ENCODE assay signal across 8 mouse cellular contexts in the genomic region with DNA sequence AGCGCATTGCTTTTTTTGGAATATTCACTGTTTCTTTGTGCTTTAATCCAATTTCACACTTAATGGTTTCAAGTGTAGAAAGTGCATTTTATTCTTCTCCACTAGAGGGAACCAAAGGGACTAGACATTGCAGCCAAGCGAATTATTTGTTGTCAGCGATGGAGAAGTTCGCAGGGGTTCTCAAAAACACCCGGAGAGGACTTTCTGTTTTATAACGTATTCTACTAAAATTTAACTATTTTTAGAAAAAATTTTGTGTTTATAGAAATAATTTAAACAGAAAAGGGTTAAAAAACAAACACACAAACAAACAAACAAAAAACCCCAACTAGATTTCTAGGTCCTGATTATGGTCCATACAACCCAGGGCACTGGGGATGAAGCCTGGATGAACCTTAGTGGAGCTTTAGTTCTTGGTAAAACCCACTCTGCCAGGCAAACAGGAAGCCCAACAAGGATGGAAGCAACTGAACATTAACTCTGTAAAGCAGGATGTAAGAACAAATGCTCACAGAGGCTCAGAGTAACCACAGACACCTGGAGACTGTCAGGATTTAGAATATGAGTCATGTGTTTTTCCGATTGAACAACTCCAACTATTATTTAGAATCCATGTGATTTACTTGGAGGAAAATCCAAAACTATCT.
A peak's percentile ranks its signal among the peaks of the same experiment; 100 is the strongest.
DNase-seq lines count a peak whose midpoint lies in the region; ATAC-seq lines count a peak whose summit lies in the region.

No protein-coding gene starts in this region.

- 36% methylated on average over 7 of the region's 7 CpGs for WGBS in kidney, embryonic 14.5 days
- 26% methylated on average over 7 of the region's 7 CpGs for WGBS in midbrain, embryonic 15.5 days

- H3K4me3 ChIP-seq in kidney, embryonic 14.5 days (ENCODE audit: low read length), result no peak overlapping the region
- H3K4me3 ChIP-seq in midbrain, embryonic 15.5 days, result peak overlapping the region; percentile 18; the same call in 1 of the 2 replicates

- no peak overlapping the region for H3K27ac ChIP-seq in kidney, embryonic 14.5 days (ENCODE audit: low read depth, low read length)
- H3K27ac ChIP-seq in midbrain, embryonic 15.5 days, result no peak overlapping the region

- no peaks in the 10 kb centered on the region for H3K27me3 ChIP-seq in kidney, embryonic 14.5 days (ENCODE audit: control insufficient read depth, insufficient read depth, low read length)
- H3K27me3 ChIP-seq in midbrain, embryonic 15.5 days (replicated peaks), result no peaks in the 10 kb centered on the region

- H3K36me3 ChIP-seq in kidney, embryonic 14.5 days (ENCODE audit: control insufficient read depth, insufficient read depth, low read length), result no peaks in the 10 kb centered on the region
- no peaks in the 10 kb centered on the region for H3K36me3 ChIP-seq in midbrain, embryonic 15.5 days (replicated peaks)

- H3K9ac ChIP-seq in kidney, embryonic 14.5 days (ENCODE audit: low read depth, low read length), result no peak overlapping the region
- no peak overlapping the region for H3K9ac ChIP-seq in midbrain, embryonic 15.5 days

- ATAC-seq in kidney, embryonic 14.5 days (ENCODE audit: low FRiP score, low TSS enrichment), result no peak
- peak; percentile 75; the same call in 1 of the 2 replicates for ATAC-seq in midbrain, embryonic 15.5 days (replicated peaks)

- peak; percentile 45 for DNase-seq in kidney, adult 9 months
- DNase-seq in MN1 (ENCODE audit: low spot score), result peak; percentile 36
- DNase-seq in embryo, embryonic 11 days, result peak; percentile 68
- no peak for DNase-seq in yolk sac, embryonic 10.5 days (ENCODE audit: low spot score)
- no peak for DNase-seq in frontal cortex, postnatal 10 days (ENCODE audit: low spot score in 2 of 2)
- no peak for DNase-seq in gastrocnemius, postnatal 4 days (ENCODE audit: low spot score in 2 of 2)

- H3K4me2 ChIP-seq in kidney, embryonic 14.5 days (replicated peaks; ENCODE audit: low read depth, low read length), result no peak overlapping the region
- H3K4me2 ChIP-seq in midbrain, embryonic 15.5 days, result peak overlapping the region; percentile 40

- no peaks in the 10 kb centered on the region for H3K9me3 ChIP-seq in kidney, embryonic 14.5 days (ENCODE audit: control insufficient read depth, low read length)
- no peaks in the 10 kb centered on the region for H3K9me3 ChIP-seq in midbrain, embryonic 15.5 days

- H3K4me1 ChIP-seq in kidney, embryonic 14.5 days (ENCODE audit: control insufficient read depth, insufficient read depth, low read length), result no peaks in the 10 kb centered on the region
- H3K4me1 ChIP-seq in midbrain, embryonic 15.5 days, result 0 out of 2 replicates have a peak, but pooled peaks cover 2% of the 10 kb centered on the region

Comparison
In these comparisons a context has a peak if more than half of its experiments do, and no peak if none do; other contexts are left out.
1. DNase-seq: peak in kidney, adult 9 months (single experiment), MN1 (single experiment) and embryo, embryonic 11 days (single experiment); none in yolk sac, embryonic 10.5 days (single experiment), frontal cortex, postnatal 10 days (0 of 2) and gastrocnemius, postnatal 4 days (0 of 2).